Mouse (Mus musculus) urinary bladder, adult 18-20 months (tissue): Measurements from ENCODE around the gene Sgsm2.
A peak's percentile ranks its signal among the peaks of the same experiment; 100 is the strongest.

Experiments used
- DNase-seq, 2 experiments: peaks; one replicate each; pipeline ENCODE4 v3.0.0; 2022; ENCODE audit warnings: low spot score in 2 of 2, mixed read lengths in 2 of 2

Gene Sgsm2

GRCm38 (mm10) chr11:74841366-74841765, 55.5 kb downstream of the Sgsm2 start:
- DNase-seq, result no peak

- no peak for DNase-seq
These were observed 56.1 kb downstream of the Sgsm2 start for GRCm38 (mm10) chr11:74840739-74841138.

- DNase-seq, result no peak
These were observed 56.8 kb downstream of the Sgsm2 start for GRCm38 (mm10) chr11:74839860-74840715.

- no peak for DNase-seq
These were observed 57.9 kb downstream of the Sgsm2 start for GRCm38 (mm10) chr11:74838971-74839370.

- DNase-seq, result peak; percentile 88 to 90
These were observed 58.4 kb downstream of the Sgsm2 start for GRCm38 (mm10) chr11:74838441-74838840.

GRCm38 (mm10) chr11:74837694-74838431, 59.0 kb downstream of the Sgsm2 start:
- peak; percentile 94 to 96 for DNase-seq

GRCm38 (mm10) chr11:74837056-74837693, 59.7 kb downstream of the Sgsm2 start:
- DNase-seq, result no peak

GRCm38 (mm10) chr11:74836225-74837055, 60.4 kb downstream of the Sgsm2 start:
- no peak for DNase-seq

- no peak for DNase-seq
These were observed 61.2 kb downstream of the Sgsm2 start for GRCm38 (mm10) chr11:74835593-74836224.

- no peak for DNase-seq
These were observed 62.1 kb downstream of the Sgsm2 start for GRCm38 (mm10) chr11:74834650-74835277.

GRCm38 (mm10) chr11:74834359-74834638, 62.6 kb downstream of the Sgsm2 start:
- DNase-seq, result no peak

GRCm38 (mm10) chr11:74833536-74834358, 63.1 kb downstream of the Sgsm2 start:
- DNase-seq, result no peak

GRCm38 (mm10) chr11:74832503-74833143, 64.2 kb downstream of the Sgsm2 start:
- DNase-seq, result peak; percentile 57 to 63

GRCm38 (mm10) chr11:74831606-74832451, 65.0 kb downstream of the Sgsm2 start:
- peak; percentile 99 for DNase-seq

GRCm38 (mm10) chr11:74831191-74831605, 65.7 kb downstream of the Sgsm2 start:
- DNase-seq, result peak in 1 of 2 experiments; percentile 51

- peak; percentile 98 to 99 for DNase-seq
These were observed 66.4 kb downstream of the Sgsm2 start, which contains the start of gene Mnt for GRCm38 (mm10) chr11:74830256-74831161. Gene Mnt, plus strand, starts transcription at chr11:74830920.

- DNase-seq, result peak; percentile 74 to 79
These were observed 67.0 kb downstream of the Sgsm2 start for GRCm38 (mm10) chr11:74829812-74830211.
